Mouse (Mus musculus): ENCODE measurements at regions not wholly inside any gene's neighbourhood (a gene's known extent, or its start where the extent isn't known, plus 50 kb on each side); places are given as distances from the start of the nearest gene placed in this dataset.

GRCm38 (mm10) chr1:137571905-137572865, 603.3 kb downstream of the Ptprc start:
- DNase-seq (ENCODE audit: low read depth, low spot score), result no peak

- DNase-seq (ENCODE audit: low read depth, low spot score), result peak; percentile 43
Observed at GRCm38 (mm10) chr1:137571190-137571904, 604.2 kb downstream of the Ptprc start.

GRCm38 (mm10) chr1:137567526-137567925, 607.3 kb upstream of the Nr5a2 start:
- no peak for DNase-seq (ENCODE audit: low read depth, low spot score)

- no peak for DNase-seq (ENCODE audit: low read depth, low spot score)
Observed at GRCm38 (mm10) chr1:137565573-137566048, 605.4 kb upstream of the Nr5a2 start.

GRCm38 (mm10) chr1:137561686-137562085, 601.4 kb upstream of the Nr5a2 start:
- no peak for DNase-seq (ENCODE audit: low read depth, low spot score)

- DNase-seq (ENCODE audit: low read depth, low spot score), result no peak
Observed at GRCm38 (mm10) chr1:137560389-137561268, 600.4 kb upstream of the Nr5a2 start.

- DNase-seq (ENCODE audit: low read depth, low spot score), result no peak
Observed at GRCm38 (mm10) chr1:137549659-137550058, 589.4 kb upstream of the Nr5a2 start.

GRCm38 (mm10) chr1:137545666-137546065, 585.4 kb upstream of the Nr5a2 start:
- no peak for DNase-seq (ENCODE audit: low read depth, low spot score)

- DNase-seq (ENCODE audit: low read depth, low spot score), result no peak
Observed at GRCm38 (mm10) chr1:137543828-137544227, 583.6 kb upstream of the Nr5a2 start.

GRCm38 (mm10) chr1:137541453-137541852, 581.2 kb upstream of the Nr5a2 start:
- no peak for DNase-seq (ENCODE audit: low read depth, low spot score)

- no peak for DNase-seq (ENCODE audit: low read depth, low spot score)
Observed at GRCm38 (mm10) chr1:137539424-137540116, 579.3 kb upstream of the Nr5a2 start.

- DNase-seq (ENCODE audit: low read depth, low spot score), result no peak
Observed at GRCm38 (mm10) chr1:137514750-137515149, 554.5 kb upstream of the Nr5a2 start.

- DNase-seq (ENCODE audit: low read depth, low spot score), result no peak
Observed at GRCm38 (mm10) chr1:137503704-137504422, 543.6 kb upstream of the Nr5a2 start.

GRCm38 (mm10) chr1:137488226-137488625, 528.0 kb upstream of the Nr5a2 start:
- no peak for DNase-seq (ENCODE audit: low read depth, low spot score)

- DNase-seq (ENCODE audit: low read depth, low spot score), result no peak
Observed at GRCm38 (mm10) chr1:137478459-137478858, 518.2 kb upstream of the Nr5a2 start.

GRCm38 (mm10) chr1:137477239-137477638, 517.0 kb upstream of the Nr5a2 start:
- no peak for DNase-seq (ENCODE audit: low read depth, low spot score)

- DNase-seq (ENCODE audit: low read depth, low spot score), result peak; percentile 17
Observed at GRCm38 (mm10) chr1:137474858-137475257, 514.6 kb upstream of the Nr5a2 start.

- DNase-seq (ENCODE audit: low read depth, low spot score), result no peak
Observed at GRCm38 (mm10) chr1:137473800-137474685, 513.8 kb upstream of the Nr5a2 start.

- DNase-seq (ENCODE audit: low read depth, low spot score), result no peak
Observed at GRCm38 (mm10) chr1:137464971-137465370, 504.7 kb upstream of the Nr5a2 start.
